Mouse (Mus musculus): Measurements from ENCODE around the gene Ube4b.

Ube4b gene

DNA sequence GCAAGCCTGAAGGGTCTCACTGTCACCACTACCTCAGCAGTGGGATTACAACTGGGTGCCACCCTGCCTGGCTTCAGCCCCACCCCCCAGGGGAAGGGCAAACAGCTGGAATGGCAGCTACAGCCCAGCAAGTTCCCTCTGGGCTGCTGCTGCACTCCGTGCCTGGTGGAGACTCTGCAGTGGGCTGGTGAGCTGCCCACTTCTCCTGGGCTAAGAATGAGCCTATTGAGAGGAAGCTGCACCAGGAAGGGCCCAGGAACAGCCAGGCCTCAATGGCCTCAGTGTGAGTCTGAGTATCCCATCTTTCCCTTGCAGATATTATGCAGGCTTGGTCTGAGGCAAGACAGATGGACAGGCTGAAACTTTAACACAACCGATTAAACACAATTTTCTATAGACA is 88.4 kb downstream of the Ube4b start:
- DNase-seq (ENCODE audit: low spot score) = no peak

DNA sequence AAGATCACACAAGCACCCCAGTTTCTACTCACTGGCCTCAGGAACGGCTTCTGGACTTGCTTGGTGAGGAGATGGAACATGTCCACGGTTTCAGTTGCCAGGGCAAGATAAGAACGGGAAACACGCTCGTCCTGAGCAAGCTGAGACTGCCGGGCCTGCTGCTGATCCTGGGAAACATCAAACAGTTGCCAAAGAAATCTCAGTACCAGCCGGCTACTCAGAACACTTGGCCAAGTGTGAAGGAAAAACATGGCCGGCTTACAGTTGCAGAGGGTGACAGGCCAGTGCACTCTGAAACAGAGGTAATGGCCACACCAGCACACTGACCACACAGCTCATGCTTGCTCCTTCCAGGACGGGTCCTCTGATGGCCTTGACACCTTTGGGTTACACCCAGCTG is 89.2 kb downstream of the Ube4b start:
- no peak for DNase-seq (ENCODE audit: low spot score)

DNA sequence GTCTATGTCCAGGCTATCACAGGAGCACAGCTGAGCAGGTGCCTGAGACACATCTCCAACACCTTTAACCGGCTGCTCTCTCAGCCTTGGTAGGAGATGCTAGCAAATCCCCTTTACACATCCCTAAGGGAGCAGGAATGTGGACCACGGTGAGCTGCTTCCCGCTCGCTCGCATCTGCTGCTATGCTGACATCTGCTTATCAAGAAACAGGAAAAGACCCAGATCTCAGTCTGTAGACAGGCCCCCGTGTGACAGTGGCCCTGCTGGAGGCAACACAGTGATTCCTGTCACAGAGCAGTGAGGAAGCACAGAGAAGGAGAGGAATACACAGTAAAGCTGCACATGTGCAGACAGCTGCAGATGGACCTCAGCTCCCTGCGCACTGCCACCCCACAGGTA is 90.2 kb downstream of the Ube4b start:
- DNase-seq (ENCODE audit: low spot score) = no peak

DNA sequence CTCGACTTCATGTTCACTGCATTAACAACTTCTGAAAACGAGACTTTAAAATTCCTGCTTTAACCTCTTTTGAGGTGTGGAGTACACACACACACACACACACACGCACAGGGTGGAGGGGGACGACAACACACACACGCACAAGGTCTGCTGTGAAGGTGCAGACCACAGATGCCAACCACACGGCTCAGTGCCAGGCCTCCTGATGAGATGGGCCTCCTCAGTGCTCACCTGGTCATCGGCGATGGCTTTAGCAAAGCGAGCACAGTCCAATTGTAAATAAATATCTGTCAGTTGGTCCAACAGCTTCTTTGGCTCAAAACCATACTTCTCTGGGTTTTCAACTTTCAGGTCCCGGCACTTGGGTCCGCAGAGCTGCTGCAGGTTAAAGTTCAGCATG is 91.7 kb downstream of the Ube4b start:
- no peak for DNase-seq (ENCODE audit: low spot score)

DNA sequence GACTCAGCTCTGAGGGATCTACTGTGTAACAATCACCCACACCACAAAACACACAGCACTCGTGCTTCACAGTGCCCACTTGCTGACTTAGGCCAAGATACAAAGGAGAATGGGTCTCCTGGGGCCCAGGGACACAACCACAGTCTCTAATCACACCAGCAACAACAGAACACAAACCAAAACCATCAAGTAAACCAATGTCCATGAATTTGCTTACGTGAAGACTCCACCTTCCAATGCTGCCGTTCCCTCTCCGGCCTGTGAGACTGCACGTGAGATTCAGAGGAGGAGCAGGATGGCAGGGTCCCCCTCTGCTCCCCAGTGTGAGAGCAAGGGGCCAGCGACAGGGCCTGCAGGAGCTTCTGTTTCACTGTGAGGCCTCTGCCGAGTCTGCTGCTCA is 93.8 kb downstream of the Ube4b start:
- no peak for DNase-seq (ENCODE audit: low spot score)

DNA sequence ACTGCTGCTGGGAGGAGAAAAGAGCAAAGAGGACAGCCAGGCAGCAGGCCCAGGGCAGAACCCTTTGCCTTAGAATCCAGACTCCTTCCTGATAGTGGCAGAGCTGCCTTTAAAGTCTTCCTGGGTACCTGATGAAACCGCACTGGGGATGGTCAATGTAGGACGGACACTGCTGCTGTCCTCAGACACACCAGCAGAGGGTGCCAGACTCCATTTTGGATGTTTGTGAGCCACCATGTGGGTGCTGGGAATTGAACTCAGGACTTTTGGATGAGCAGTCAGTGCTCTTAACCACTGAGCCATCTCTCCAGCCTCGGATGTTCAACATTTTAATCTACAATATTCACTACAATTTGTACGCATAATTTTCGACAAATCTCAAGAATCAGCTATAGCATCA is 96.1 kb downstream of the Ube4b start:
- no peak for DNase-seq (ENCODE audit: low spot score)

DNA sequence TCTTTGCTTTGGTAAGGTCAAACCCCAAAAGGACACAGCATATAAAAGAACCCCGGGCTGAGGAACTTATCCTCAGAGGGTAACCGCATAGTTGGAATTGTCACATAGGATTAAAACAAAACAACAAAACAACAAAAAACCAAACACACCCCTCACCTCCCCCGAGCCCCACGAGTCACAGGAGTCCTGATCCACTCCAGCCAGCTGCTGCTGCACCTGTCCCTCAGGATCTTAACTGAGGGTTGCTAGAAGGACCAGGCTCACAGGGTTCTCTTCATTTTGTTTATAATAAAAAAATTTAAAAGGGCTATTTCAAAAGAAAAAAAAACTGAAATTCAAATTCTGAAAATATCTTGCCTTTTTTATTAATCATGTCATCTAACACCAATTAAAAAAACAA is 97.8 kb downstream of the Ube4b start:
- no peak for DNase-seq (ENCODE audit: low spot score)

DNA sequence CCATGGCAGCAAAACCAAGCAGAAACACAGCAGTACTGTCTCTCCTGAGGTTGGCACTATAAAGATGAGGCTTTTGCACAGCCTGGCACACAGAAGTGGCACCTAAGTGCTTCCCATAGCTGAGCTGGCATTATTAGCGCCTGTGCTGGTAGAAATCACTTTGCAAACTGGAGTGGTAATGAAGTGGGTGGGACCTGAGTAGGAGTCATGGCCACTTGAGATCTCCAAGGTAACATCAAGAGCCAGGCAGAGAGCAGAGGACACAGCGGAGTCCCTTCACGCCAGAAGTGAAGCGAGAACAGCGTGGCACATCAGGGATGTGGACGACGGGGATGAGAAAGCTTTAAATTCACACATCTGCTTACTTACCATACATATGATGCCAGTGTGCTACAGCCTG is 99.3 kb downstream of the Ube4b start:
- no peak for DNase-seq (ENCODE audit: low spot score)

DNA sequence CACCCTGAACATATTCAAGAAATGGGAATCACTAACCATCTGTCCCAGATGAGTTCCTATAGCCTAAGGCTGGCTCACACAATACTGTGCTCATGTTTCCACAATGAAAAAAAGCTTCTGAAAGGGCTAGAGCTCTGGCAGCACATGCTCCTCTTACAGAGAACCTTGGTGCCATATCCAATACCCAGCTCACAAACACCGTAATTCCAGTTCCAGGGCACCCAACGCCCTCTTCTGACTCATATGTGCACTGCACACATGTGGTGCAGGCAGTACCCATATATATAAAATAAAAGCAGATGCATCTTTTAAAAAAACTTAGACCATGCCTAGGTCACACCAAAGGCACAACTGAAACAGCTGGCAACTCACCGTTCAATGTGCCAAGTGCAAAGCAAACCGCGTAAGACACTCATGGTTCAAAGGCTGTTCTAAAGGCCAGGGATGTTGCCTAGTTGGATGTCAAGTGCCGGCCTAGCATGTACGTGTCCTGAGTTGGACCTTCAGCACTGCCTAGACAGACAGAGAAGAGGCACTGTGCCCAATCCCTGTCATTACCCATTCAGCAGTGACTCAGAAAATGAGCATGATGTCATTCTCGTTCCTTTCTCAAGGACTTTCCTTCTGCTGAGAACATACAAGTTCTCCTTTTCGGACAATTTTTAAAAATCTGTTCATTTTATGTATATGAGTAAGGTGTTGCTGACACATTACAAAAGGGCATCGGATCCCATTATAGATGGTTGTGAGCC is 101.0 kb downstream of the Ube4b start:
- DNase-seq (ENCODE audit: low spot score) = no peak

DNA sequence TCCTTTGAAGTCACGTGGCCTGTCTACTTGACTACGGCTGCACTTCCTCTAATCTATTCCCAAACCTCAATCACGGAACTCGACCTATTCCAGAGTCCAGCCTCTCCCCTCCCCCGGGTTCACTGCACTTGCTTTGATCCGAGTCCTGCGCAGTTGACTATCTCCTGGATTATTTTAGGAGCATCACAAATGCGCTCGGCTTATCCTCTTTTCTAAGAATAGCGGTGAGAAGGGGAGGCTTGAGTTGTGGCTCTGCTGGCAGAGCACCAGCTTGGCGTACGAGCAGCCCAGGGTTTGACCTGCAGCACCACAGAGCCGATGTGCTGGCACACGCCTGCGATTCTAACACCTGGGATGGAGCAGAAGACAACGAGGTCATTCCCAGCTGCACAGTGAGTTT is 102.8 kb downstream of the Ube4b start:
- no peak for DNase-seq (ENCODE audit: low spot score)

DNA sequence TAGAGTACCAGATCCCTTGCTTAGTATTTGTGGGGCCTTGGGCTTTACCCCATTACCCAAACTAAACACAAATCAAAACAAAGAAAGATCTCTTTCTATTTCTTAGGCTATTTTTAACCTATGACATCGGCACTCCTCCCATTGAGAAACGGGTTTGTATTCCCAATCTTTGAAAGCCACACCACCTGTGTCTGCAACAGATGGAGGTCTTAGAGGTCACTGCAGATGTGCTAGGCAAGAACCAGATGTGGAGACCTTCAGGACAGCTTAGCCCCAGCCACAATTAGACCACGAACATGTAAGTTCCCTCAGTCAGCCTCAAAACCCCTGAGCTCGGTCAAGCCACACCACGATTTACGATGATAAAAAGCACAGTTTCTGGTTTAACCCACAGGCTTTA is 103.8 kb downstream of the Ube4b start:
- DNase-seq (ENCODE audit: low spot score) = no peak

DNA sequence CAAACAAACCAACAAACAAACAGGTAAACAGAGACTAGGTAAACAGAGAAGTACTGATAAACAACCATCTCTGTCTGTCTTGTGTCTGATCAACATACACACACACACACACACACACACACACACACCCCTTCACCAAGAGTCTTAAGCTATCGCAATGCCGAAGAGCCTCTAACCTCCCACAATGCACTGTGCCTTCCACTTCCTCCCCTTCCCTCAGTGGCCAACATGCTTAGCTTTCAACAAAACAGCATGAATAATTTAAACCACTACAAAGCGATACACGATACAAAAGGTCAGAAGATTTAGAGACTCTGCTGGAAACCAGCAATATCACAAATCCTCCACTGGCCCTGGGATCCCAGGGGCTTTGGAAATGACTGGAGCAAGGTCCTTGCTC is 104.3 kb downstream of the Ube4b start:
- no peak for DNase-seq (ENCODE audit: low spot score)

DNA sequence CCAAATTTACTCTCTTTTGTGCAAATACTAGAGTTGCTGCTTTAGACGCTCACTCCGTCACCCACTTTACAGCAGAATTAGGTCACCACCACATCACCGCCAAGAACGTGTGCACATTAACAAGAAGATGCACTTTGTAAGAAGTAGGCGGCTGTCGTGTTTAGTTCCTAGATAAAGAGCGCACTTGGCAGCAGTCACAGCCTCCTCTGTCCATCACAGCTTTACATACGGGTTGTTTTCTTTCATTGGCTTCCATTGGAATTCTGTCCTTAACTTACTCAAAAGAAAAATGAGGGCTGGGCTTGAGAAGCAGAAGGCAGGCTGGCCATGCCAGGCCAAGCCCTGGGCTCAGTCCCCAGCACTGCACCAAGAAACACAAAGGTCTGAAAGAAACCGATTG is 107.5 kb downstream of the Ube4b start:
- no peak for DNase-seq (ENCODE audit: low spot score)

DNA sequence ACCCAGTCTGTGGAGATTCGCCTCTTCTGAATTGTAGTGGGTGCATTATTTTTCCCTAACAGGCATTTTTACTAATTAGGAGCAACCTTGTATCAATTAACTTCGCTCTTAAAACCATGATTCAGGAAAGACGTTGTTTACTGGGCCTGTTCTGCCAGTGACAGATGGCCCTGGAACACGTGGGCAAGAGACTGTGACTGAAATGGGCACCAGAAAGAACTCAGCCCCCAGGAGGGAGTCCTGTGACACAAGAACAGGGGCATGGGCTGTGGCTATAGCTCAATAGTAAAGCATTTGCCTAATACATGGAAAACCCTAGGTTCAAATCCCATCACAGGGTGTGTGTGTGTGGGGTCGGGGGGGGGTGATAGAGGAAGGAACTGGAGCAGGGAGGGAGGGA is 109.2 kb downstream of the Ube4b start:
- no peak for DNase-seq (ENCODE audit: low spot score)

DNA sequence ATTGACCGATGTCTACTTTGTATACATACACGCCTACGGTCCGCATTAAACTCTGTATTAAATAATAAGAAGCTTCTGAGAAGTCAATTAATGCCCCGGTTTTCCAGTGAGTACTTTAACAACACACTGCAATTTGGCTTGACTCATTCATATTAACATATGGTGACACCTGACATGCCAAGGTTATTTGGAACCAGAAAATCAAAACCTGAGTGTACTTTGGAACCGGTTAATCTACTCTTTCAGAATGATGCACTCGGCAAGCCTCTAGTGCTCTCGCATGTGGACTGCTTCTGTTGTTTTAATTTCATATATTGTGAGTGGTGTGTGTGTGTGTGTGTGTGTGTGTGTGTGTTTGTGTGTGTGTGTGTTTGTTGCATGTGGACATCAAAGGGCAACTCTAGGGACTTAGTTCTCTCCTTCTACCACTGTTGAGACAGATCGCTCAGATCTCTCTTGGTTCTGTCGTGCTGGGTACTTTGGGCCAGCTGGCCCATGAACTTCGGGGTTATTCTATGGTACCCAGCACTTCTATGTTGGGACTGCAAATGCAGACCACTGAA is 112.2 kb downstream of the Ube4b start:
- DNase-seq (ENCODE audit: low spot score) = no peak

DNA sequence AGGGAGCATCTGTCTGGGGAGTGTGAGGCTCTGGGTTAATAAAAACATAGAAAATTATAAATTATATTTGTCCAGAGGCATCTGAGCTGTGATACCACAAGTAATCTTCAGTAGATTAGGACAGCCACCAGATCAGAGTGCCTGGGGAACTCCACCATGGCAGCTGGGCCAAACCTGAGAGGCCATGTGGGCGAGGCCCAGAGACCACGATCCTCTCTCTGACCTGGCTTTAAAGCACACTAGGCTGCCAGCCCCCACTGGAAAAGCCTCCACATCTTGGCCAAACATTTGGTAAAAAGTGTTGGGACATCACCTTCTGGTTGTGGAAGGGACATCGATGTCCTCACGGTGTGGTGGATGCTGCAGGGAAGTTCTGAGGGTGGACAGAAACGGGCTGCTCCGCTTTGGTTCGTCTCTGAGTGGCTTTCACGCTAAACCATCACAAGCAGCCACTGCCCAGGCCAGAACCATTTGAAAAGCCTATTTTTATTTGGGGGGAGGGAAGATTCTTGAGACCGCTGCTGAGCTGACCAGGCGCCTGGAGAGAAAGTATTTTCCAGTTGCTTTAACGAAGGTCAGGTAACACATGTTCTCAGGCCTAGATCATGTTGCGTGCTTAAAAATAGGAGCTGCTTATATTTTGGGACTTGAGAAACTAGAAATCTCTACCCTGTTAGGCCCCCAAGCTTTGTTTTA is 112.8 kb downstream of the Ube4b start:
- DNase-seq (ENCODE audit: low spot score) = no peak

DNA sequence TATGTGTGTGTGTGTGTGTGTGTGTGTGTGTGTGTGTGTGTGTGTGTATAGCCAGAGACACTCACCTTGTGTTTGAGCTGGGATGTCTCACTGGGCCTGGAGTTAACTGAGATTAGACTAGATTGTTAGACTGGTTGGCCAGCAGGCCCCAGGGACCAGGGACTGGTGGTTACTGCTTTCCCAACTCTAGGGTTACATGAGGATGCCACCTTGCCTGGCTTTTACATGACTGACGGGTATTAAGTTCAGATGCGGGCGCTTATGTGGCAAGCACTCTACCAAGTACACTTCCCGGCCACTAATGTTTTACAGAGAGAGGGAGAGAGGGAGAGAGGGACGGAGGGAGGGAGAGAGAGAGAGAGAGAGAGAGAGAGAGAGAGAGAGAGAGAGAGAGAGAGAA is 114.6 kb downstream of the Ube4b start:
- DNase-seq (ENCODE audit: low spot score) = no peak

DNA sequence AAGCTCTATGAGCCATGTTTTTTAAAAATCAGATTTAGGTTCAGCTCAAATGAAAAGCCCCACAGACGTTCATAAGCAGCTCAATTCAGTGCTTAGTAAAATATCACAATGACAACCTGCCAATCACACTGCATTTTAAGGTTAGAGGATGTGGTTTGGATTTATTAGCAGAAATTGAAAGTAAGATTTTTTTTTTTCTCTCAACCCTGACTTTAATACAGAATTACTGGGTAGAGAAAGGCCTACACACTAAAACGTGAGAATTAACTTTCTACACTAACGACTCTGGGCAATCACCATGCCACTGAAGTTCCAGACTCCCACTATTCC is 118.1 kb downstream of the Ube4b start:
- DNase-seq (ENCODE audit: low spot score) = no peak

DNA sequence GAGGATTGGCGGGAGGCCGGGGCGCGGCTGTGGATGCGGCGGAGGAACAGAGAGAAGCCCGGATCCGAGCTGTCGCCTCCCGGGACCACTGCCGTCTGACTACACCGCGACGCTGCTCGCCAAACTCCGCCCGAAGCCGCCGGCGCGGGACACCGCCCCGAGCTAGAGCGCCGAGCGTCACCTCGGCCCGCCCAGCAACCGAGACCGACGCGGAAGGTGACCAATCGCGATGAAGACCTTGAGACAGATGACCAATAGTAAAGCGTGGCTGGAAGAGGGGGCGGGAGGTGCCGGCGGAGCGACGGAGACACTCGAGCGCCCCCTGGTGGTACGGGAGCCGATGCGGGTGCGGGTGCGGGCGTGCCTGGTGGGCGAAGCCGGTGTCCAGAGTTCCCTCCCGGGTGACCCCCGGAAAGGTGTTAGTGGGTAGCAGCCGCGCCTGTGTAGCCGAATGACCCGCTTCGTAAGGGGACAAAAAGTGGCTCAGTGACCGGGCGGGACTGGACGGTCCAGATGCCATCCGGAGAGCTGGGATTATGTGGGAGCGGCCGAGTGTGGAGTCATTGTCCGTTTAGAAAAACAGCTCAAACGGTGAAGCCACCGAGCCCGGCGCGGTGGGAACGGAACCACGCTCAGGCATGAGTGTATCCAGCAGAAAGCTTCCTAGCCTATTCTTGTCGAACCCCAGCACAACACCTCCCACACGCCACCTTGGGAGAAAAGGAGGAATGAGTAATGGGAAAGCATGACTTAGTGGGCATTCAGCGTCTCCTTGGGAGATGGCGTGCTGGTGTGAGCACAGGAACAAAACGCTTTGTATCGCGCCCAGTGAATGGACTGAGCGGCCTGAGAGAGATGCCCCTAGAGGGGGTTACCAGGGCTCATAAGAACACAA is 118.7 kb downstream of the Ube4b start, which contains the start of gene Kif1b:
Kif1b (minus strand) TSS at position 98 of the 895 bp plus-strand sequence.
- DNase-seq (ENCODE audit: low spot score) = peak; percentile 99

DNA sequence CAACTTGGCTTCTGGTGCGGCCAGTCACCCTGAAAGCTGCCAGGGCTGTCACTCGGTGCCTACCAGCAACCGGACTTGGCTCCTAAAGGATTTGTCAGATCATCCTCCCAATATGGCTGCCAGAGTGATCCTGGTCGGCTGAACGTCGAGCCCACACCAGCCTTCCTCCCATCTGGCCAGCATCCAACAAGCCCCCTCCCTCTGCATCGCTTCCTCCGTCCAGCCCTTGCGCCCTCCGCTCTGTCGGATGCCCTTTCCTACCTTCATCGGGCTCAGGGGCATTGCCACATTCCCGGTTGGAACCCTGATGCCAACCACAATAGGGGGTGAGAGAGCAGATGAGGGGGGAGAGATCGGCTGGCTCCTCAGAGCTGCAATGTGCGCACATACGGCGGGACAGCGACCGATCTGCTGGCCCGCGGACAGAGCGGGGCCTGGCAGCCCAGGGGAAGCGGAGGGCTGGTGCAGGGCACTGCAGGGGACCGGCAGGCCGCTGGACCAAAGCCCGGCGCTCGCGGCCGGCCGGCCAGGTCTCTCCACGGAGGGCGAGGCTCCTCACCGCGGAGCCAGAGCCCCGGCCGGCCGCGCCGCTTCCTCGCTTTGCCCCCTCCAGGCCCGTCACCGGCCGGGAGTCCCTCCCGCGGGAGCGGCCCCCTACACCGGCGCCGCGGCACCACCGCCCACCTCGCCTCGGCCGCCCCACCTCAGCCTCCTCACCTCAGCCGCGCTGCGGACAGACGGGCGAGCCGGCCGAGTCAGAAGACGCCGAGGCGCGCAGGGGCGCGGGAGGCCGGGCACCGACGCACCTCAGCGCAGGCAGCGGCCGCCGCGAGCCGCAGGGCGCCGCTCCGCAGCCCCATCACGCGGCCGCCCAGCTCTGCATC is 119.6 kb downstream of the Ube4b start:
- peak; percentile 74 for DNase-seq (ENCODE audit: low spot score)

All from embryo, embryonic 10 days (tissue).